Mouse (Mus musculus): ENCODE measurements around the gene Rps15. TPM values are rescaled to one million over a fixed set of nuclear protein-coding genes. Genes with fewer than 3 reads are reported as not detected.
"Not testable (repeated sequence)": the region's sequence is repeated elsewhere in the genome, so short reads cannot be mapped to it uniquely, and the experiment has no call there.

Gene Rps15
- polyA plus RNA-seq, 1 experiment: 4,761 TPM

GRCm38 (mm10) chr10:80247849-80248248 is 44.4 kb upstream of the Rps15 start:
- H3K4me2 ChIP-seq (ENCODE audit: low read depth): no peak overlapping the region
- H3K36me3 ChIP-seq (ENCODE audit: control insufficient read depth, insufficient read depth): no peaks in the 10 kb centered on the region
- TF ChIP-seq POLR2AphosphoS2 (IDR thresholded peaks at IDR 0.05; ENCODE audit: insufficient read length, low read depth) (no peak), TCF12 (IDR thresholded peaks at IDR 0.05; ENCODE audit: insufficient read depth, poor library complexity, severe bottlenecking) (no peak), SRF (IDR thresholded peaks at IDR 0.05; ENCODE audit: control insufficient read depth, insufficient read length, low read depth) (no peak), MAX (IDR thresholded peaks at IDR 0.05; ENCODE audit: low read depth) (no peak), MYOG (IDR thresholded peaks at IDR 0.05; ENCODE audit: control insufficient read depth in 1 of 3, insufficient read depth in 1 of 3, insufficient read length in 2 of 3, low read depth in 2 of 3) (no peak), E2F4 (IDR thresholded peaks at IDR 0.05; ENCODE audit: insufficient read depth) (no peak), REST (IDR thresholded peaks at IDR 0.05; ENCODE audit: insufficient read depth, insufficient read length) (no peak), POLR2A (IDR thresholded peaks at IDR 0.05; ENCODE audit: insufficient read length, low read depth) (no peak), TCF3 (IDR thresholded peaks at IDR 0.05; ENCODE audit: insufficient read length, low read depth) (no peak), USF1 (IDR thresholded peaks at IDR 0.05; ENCODE audit: low read depth) (no peak), MYOD1 (IDR thresholded peaks at IDR 0.05; ENCODE audit: control insufficient read depth in 1 of 3, insufficient read length in 2 of 3, low read depth in 2 of 3) (no peak), CEBPB (IDR thresholded peaks at IDR 0.05; ENCODE audit: insufficient read depth, poor library complexity, severe bottlenecking) (no peak)

GRCm38 (mm10) chr10:80248437-80248836 is 43.8 kb upstream of the Rps15 start:
- H3ac ChIP-seq (ENCODE audit: control insufficient read depth, insufficient read length); H3K36me3 ChIP-seq (ENCODE audit: control insufficient read depth, insufficient read depth); H3K27me3 ChIP-seq (ENCODE audit: control insufficient read depth, insufficient read depth, insufficient read length): not testable (repeated sequence)
- Histone ChIP-seq H3K79me2 (ENCODE audit: control insufficient read depth, insufficient read depth) (peaks cover 31% of the 10 kb centered on the region), H3K4me3 (peak overlapping the region; percentile 73), H3K4me2 (ENCODE audit: low read depth) (peak overlapping the region; percentile 63)

More at GRCm38 (mm10) chr10:80247849-80248248, 44.4 kb upstream of the Rps15 start:
- peaks cover 31% of the 10 kb centered on the region for H3K79me2 ChIP-seq (ENCODE audit: control insufficient read depth, insufficient read depth)
- H3K27me3 ChIP-seq (ENCODE audit: control insufficient read depth, insufficient read depth, insufficient read length): no peaks in the 10 kb centered on the region
- no peak overlapping the region for H3K4me3 ChIP-seq
- no peak overlapping the region for H3ac ChIP-seq (ENCODE audit: control insufficient read depth, insufficient read length)

- Histone ChIP-seq H3ac (ENCODE audit: control insufficient read depth, insufficient read length) (peak within 1 kb of the TSS; percentile 25), H3K36me3 (ENCODE audit: control insufficient read depth, insufficient read depth) (peaks cover under 1% of the 10 kb centered on the region), H3K4me3 (peak within 1 kb of the TSS; percentile 73), H3K79me2 (ENCODE audit: control insufficient read depth, insufficient read depth) (peaks cover 31% of the 10 kb centered on the region), H3K27me3 (ENCODE audit: control insufficient read depth, insufficient read depth, insufficient read length) (no peaks in the 10 kb centered on the region), H3K4me2 (ENCODE audit: low read depth) (peak within 1 kb of the TSS; percentile 76)
- TF ChIP-seq MYOG (IDR thresholded peaks at IDR 0.05; ENCODE audit: control insufficient read depth in 1 of 3, insufficient read depth in 1 of 3, insufficient read length in 2 of 3, low read depth in 2 of 3) (peak in 1 of 3 experiments; percentile 49), POLR2AphosphoS2 (IDR thresholded peaks at IDR 0.05; ENCODE audit: insufficient read length, low read depth) (peak; percentile 93), POLR2A (IDR thresholded peaks at IDR 0.05; ENCODE audit: insufficient read length, low read depth) (peak; percentile 93), SRF (IDR thresholded peaks at IDR 0.05; ENCODE audit: control insufficient read depth, insufficient read length, low read depth) (peak; percentile 26), E2F4 (IDR thresholded peaks at IDR 0.05; ENCODE audit: insufficient read depth) (peak; percentile 1), REST (IDR thresholded peaks at IDR 0.05; ENCODE audit: insufficient read depth, insufficient read length) (no peak), MYOD1 (IDR thresholded peaks at IDR 0.05; ENCODE audit: control insufficient read depth in 1 of 3, insufficient read length in 2 of 3, low read depth in 2 of 3) (peak in 1 of 3 experiments; percentile 18), USF1 (IDR thresholded peaks at IDR 0.05; ENCODE audit: low read depth) (no peak), CEBPB (IDR thresholded peaks at IDR 0.05; ENCODE audit: insufficient read depth, poor library complexity, severe bottlenecking) (peak; percentile 85), MAX (IDR thresholded peaks at IDR 0.05; ENCODE audit: low read depth) (no peak)
Measured at GRCm38 (mm10) chr10:80248971-80249640, 43.1 kb upstream of the Rps15 start, which contains the start of gene Ndufs7. Gene Ndufs7, plus strand, starts transcription at chr10:80249121.

GRCm38 (mm10) chr10:80250059-80250458 is 42.2 kb upstream of the Rps15 start:
- no peak for TF ChIP-seq MYOG (IDR thresholded peaks at IDR 0.05; ENCODE audit: control insufficient read depth in 1 of 3, insufficient read depth in 1 of 3, insufficient read length in 2 of 3, low read depth in 2 of 3)
- no peak for TF ChIP-seq POLR2AphosphoS2 (IDR thresholded peaks at IDR 0.05; ENCODE audit: insufficient read length, low read depth)
- no peak for TF ChIP-seq SRF (IDR thresholded peaks at IDR 0.05; ENCODE audit: control insufficient read depth, insufficient read length, low read depth)
- no peak for TF ChIP-seq CEBPB (IDR thresholded peaks at IDR 0.05; ENCODE audit: insufficient read depth, poor library complexity, severe bottlenecking)
- no peak for TF ChIP-seq E2F4 (IDR thresholded peaks at IDR 0.05; ENCODE audit: insufficient read depth)
- Histone ChIP-seq H3K36me3 (ENCODE audit: control insufficient read depth, insufficient read depth) (peaks cover 4% of the 10 kb centered on the region), H3K79me2 (ENCODE audit: control insufficient read depth, insufficient read depth) (peaks cover 31% of the 10 kb centered on the region), H3K27me3 (ENCODE audit: control insufficient read depth, insufficient read depth, insufficient read length) (no peaks in the 10 kb centered on the region), H3K4me3 (peak overlapping the region; percentile 73), H3ac (ENCODE audit: control insufficient read depth, insufficient read length) (peak overlapping the region; percentile 25), H3K4me2 (ENCODE audit: low read depth) (peak overlapping the region; percentile 76)

GRCm38 (mm10) chr10:80250573-80250972 is 41.7 kb upstream of the Rps15 start:
- TF ChIP-seq USF1 (IDR thresholded peaks at IDR 0.05; ENCODE audit: low read depth) (no peak), TCF3 (IDR thresholded peaks at IDR 0.05; ENCODE audit: insufficient read length, low read depth) (no peak), POLR2A (IDR thresholded peaks at IDR 0.05; ENCODE audit: insufficient read length, low read depth) (no peak), REST (IDR thresholded peaks at IDR 0.05; ENCODE audit: insufficient read depth, insufficient read length) (no peak), CEBPB (IDR thresholded peaks at IDR 0.05; ENCODE audit: insufficient read depth, poor library complexity, severe bottlenecking) (no peak), MYOD1 (IDR thresholded peaks at IDR 0.05; ENCODE audit: control insufficient read depth in 1 of 3, insufficient read length in 2 of 3, low read depth in 2 of 3) (no peak), SRF (IDR thresholded peaks at IDR 0.05; ENCODE audit: control insufficient read depth, insufficient read length, low read depth) (no peak), TCF12 (IDR thresholded peaks at IDR 0.05; ENCODE audit: insufficient read depth, poor library complexity, severe bottlenecking) (no peak), MAX (IDR thresholded peaks at IDR 0.05; ENCODE audit: low read depth) (no peak), POLR2AphosphoS2 (IDR thresholded peaks at IDR 0.05; ENCODE audit: insufficient read length, low read depth) (no peak), MYOG (IDR thresholded peaks at IDR 0.05; ENCODE audit: control insufficient read depth in 1 of 3, insufficient read depth in 1 of 3, insufficient read length in 2 of 3, low read depth in 2 of 3) (no peak)
- no peak overlapping the region for H3ac ChIP-seq (ENCODE audit: control insufficient read depth, insufficient read length)
- peaks cover 31% of the 10 kb centered on the region for H3K79me2 ChIP-seq (ENCODE audit: control insufficient read depth, insufficient read depth)
- H3K4me2 ChIP-seq (ENCODE audit: low read depth): peak overlapping the region; percentile 76
- H3K27me3 ChIP-seq (ENCODE audit: control insufficient read depth, insufficient read depth, insufficient read length): no peaks in the 10 kb centered on the region
- H3K4me3 ChIP-seq: peak overlapping the region; percentile 73
- H3K36me3 ChIP-seq (ENCODE audit: control insufficient read depth, insufficient read depth): peaks cover 4% of the 10 kb centered on the region
